Mouse (Mus musculus) T-helper 17 cell (primary cell): ENCODE data around the gene Ube2g2.

Experiments
- in situ Hi-C, 2 experiments: fragments of 300-600 bp; cut with MboI, MseI; formaldehyde crosslinking; loops; 1 replicate in 1 of 2; 2 replicates in 1 of 2; pipeline ENCODE4 v1.15.1; 2025; ENCODE audit warnings: high pct_unique_total_duplicates in 2 of 2

Ube2g2 gene

DNA sequence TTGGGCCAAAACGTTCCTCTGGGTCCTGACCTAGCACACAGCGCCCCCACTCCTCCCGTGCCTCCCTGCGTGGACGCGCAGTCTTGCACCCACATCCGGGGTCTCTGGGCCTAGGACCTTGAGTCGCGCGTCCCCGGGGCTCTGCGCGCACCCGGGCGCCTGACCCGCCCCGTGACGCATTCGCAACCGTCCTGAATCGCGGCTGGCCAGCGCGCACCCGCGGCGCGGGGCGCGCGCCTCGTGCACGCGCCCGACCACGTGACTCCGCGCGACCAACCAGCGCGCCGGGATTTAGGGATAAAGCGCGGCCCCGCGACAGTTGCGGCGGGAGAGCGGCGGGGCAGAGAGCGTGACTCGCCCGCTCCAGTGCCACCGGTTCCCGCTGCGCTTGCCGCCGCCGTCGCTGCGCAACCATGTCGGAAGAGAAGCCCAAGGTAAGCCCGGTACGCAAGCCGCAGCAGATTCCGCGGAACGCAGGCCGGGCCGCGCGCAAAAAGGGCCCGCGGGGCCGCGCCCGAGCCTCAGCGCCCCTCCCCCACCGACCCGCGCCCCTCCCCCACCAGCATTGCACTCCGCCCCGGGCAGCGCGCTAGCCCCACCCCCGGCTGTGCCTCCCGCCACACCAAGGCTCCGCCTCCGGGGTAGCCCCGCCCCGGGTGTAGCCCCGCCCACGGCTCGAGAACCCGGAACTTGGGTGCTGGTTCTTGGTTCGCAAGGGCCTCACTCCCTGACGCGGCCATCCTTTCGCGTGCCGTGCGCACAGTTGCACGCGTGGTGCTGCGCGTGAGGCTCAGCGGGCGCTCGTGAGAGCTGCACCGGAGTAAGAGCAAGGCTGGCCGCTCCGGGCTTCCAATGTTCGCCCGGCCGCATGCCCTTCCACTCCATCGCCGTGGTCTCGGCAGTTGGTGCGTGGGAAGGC, 15.9 kb upstream of the Ube2g2 start, which contains the start of the genes Sumo3 and Gm49325:
Gene Sumo3, plus strand, starts transcription at position 190 of the 919 bp plus-strand sequence.
Gene Gm49325, plus strand, starts transcription at position 290 of the 919 bp plus-strand sequence.
- in situ Hi-C loops, result loop anchor here (5.0 to 10.0 kb wide), 2 partner anchors 89 to 559 kb away; partner anchors contain the start of genes Fam207a (in 2 of the 2) and D10Jhu81e (in 1 of the 2)

DNA sequence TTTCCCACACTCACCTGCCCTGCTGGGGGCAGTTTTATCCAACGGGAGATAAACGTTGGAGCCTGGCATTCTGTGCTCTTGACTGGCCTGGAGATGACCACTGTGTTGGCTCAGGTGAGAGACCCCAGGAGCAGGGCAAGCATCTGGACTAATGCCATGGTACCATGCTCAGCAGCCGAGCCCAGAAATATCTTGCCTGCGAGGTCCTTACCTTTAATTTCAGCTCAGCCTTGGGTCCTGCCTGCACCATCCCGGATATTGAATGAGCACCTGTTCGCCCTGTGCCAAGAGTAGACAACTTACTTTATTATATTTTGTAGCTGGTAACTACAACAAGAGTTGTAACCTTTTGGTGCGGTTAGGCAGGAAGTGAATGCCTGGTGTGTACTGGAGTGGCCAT, 15.2 kb upstream of the Ube2g2 start:
- in situ Hi-C loops, result loop anchor here (5.0 to 10.0 kb wide), 2 partner anchors 90 to 558 kb away; partner anchors contain the start of genes Fam207a (in 2 of the 2) and D10Jhu81e (in 1 of the 2)

DNA sequence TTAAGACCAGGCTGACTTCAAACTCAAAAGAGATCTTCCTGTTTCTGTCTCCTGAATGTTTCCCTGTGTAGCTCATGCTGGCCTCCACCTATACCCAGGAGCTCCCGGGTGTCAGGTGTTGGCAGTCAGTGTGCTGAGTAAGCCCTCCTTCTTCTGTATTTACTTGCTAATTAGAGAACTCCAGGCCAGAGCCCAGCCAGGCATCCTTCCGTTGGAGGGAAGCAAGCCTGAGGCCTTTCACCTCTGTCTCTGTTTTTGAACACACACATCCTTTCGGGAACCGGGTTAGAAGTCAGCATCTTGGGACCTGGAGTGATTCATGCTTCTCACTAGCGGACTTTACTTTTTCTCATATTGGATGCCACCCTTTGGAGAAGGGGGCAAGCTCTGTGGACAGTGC, 14.6 kb upstream of the Ube2g2 start:
- in situ Hi-C loops, result loop anchor here (5.0 to 10.0 kb wide), 2 partner anchors 90 to 557 kb away; partner anchors contain the start of genes Fam207a (in 2 of the 2) and D10Jhu81e (in 1 of the 2)

DNA sequence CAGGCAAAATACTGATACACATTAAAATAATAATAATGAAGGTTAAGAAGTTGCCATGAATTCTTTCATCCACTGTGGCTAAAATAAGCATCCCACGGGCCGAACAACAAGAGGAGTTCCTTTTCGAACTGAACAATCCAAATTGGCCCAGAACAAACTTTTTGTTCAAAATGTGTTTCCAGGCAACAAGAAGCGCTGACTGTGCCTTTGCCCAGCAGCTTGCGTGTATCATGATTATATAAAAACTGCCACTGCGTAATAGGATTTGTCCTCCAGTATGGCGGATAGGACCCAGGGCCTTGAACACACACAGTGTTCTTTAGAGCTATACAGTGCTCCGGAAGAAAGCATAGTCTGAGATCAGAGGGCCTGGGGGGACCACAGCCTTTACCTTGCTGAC, 13.5 kb upstream of the Ube2g2 start:
- in situ Hi-C loops, result loop anchor here (5.0 to 10.0 kb wide), 2 partner anchors 91 to 556 kb away; partner anchors contain the start of genes Fam207a (in 2 of the 2) and D10Jhu81e (in 1 of the 2)

DNA sequence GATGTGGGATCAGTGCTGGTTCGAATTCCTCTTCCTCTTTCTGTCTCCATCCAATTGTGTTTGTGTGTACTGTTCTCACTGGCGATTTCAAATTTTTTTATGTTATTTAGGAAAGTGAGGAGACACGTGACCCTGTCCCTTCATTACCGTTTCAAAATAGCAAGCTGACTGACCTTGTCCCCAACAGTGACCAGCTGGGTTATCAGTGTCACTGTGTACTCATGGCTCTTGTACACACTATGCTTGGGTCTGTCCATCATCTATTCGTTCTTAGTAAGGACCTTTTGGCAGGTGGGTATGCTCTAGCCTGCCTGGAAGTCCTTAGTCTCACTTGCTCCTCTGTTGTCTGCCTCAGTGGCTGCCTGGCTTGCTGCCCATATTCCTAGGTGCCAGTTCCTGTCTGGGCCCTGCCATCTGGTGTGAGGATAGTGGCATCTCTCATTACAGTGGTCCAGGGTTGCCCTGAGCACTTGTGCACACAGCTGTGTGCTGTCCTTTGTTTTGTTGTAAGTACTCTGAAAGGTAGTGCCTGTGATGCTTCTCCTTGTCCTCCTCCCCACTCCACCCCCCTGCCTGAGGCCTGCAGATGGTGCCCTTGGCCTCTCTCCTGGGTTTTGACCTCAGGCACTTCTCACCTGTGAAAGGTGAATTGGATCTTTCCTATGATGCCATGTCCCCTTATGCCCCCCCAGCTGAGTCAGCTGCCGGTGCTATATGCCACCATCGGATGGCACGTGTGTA, 11.7 kb upstream of the Ube2g2 start:
- in situ Hi-C loops, result no loop called here

DNA sequence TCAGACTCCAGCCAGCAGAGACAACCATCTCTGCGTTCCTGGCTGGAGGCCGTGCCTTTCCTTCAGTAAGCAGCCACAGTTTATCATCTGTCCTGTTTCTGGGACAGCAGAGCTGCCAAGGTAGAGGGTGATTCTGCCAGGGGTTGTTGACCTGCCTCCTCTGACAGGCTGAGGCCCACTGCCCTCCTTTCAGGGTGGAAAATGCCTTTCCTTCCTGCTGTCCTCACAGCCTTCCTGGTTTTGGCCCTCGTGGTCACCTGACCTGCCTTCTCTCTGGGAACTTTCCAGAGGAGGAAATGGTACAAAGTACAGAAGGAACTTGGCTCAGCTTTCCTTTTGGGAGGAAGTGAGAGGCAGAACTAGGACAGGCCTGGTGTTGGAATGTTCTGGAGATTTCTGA, 8.7 kb upstream of the Ube2g2 start:
- in situ Hi-C loops, result no loop called here

DNA sequence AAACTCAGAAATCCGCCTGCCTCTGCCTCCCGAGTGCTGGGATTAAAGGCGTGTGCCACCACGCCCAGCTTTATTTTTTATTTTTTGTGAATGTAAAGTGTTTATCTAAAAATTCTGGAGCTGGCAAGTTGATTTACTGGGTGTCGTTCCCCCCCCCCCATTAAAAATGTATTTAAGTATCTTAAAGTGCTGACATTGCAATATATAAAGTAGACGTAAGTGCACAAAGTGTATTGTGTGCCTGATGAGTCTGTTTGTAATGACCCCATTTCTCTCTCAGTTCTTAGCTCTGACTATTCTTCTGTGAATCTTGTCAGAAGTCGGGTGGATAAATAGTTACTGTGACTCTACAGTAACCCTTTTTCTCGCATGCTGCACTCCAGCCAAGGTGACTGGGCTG, 6.4 kb upstream of the Ube2g2 start:
- in situ Hi-C loops, result no loop called here

DNA sequence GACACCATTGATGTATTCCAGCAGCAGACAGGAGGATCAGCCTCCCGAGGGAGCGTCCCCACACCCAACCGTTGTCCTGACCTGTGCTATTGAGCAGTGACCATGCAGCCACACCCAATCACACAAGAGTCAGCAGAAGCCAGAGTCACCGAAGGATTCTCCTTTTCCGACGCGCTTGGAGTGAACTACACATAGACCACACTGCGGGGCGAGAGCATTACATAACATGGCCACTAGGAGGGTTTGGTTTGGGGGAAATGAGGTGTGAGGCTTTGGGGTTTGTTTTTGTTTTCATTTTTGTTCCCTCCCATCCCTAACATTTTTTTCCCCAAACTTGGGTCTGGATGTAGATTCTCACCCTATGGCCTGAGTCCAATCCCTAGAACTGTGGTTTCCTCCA, 5.9 kb upstream of the Ube2g2 start:
- in situ Hi-C loops, result no loop called here

DNA sequence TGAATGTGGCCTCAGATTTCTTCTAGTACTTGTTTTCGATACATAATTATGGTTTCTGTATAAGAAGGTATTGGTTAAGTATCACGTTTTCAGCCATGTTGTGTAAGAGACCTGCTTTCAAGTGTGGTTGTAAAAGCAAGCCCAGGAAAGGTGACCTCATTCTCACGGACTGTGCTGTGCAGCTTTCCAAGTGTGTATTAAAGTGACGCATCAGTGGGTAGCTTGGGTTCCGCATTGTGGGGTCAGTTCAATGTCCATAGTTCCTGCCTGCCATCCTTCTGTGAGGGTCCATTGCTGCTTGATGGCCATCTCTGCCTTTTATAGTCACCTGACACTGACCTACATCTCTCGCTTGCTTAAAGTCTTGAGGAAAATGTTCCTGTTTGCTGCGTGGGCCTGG, 5.1 kb upstream of the Ube2g2 start:
- in situ Hi-C loops, result no loop called here

DNA sequence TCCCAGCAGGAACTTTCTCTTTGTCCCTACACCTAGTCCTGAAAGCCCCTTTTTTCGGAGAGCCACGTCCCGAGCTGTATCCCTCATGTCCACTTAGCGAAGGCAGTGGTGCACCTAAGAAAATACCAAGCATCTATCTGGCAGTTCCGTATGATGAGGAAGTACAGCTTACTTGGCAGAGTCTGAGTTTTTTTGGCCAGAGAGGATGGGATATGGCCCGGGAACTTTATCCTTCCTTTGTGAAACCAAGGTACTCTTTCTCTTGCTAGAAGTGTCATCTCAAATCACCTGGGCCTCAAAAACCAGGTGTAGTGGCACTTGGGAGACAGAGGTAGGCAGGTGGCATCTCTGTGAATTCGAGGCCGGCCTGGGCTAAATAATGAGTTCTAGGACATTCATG, 529 bp upstream of the Ube2g2 start:
- in situ Hi-C loops, result loop anchor here in 1 of 2 experiments (10.0 kb wide), 1 partner anchor 953 kb away; the partner anchor contains the start of gene Ilvbl

DNA sequence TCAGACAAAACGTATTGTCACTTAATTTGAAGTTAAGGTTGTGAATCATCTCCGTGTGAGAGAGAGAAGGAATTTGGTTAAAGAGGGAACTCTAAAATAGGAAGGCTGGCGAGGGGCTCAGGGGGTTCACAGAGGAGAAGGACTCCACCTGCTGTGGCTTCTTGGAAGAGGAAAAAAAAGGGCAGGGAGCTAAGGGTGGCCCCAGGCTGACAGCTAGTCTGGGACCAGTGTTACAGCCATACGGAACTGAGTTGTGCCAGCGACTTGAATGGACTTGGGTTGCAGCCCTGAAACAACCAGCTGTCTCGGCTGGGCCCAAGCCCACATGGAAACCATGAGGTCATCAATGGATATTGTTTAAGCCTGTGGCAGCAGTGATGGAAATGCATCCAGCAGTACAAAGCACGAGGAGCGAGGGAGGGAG, 1.0 kb downstream of the Ube2g2 start:
- in situ Hi-C loops, result loop anchor here in 1 of 2 experiments (10.0 kb wide), 1 partner anchor 952 kb away; the partner anchor contains the start of gene Ilvbl

DNA sequence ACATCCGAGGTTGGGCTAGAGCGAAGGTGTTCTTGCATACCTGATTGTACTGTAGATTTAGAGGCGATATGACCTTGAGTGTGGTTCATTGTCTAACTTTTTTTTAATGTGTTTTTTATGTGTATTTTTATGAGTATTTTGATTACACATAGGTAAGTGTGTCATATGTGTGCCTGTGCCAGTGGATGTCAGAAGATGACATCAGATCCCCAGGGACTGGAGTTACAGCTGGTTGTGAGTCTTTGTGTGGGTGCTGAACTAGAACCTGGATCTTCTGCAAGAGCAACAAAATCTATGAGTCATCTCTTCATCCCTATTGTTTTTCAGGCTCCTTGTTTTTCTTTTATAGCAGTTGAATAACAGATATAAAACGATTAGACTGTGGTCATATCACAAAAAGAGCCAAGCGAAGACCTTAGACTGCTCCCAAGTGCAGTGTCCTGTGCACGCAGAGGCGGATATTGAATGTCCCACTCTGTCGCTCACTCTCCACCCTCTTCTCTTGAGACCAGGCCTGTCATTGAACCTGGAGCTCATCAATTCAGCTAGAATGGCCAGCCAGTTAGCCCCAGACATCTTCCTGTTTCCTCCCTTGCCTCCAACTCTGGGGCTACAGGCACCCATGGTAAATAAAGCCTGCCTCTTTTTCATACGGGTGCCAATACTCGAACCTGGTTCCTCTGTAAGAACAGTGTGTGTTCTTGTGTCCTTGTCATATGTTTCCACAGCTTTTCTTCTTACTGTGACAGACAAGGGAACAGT, 1.7 kb downstream of the Ube2g2 start:
- in situ Hi-C loops, result loop anchor here in 1 of 2 experiments (10.0 kb wide), 1 partner anchor 951 kb away; the partner anchor contains the start of gene Ilvbl

DNA sequence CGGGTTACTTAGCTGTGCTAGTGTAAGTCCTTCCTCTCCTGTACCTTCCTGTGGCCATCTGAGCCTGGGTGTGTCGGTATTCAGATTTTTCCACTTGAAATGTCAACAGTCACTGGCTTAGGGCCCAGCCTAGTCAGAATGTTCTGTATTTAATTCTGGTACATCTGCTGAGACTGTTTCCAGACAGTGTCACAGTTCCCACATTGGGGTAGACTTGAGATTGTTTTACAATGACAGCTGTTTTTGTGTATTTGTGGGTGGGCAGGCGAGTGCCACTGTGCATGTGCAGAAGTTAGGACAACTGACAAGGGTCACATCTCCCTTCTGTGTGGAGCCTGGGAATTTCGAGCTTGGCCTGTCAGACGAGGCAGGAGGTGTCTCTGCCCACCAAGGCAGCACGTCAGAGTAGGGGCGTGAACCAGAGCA, 2.5 kb downstream of the Ube2g2 start:
- in situ Hi-C loops, result loop anchor here in 1 of 2 experiments (10.0 kb wide), 1 partner anchor 950 kb away; the partner anchor contains the start of gene Ilvbl

DNA sequence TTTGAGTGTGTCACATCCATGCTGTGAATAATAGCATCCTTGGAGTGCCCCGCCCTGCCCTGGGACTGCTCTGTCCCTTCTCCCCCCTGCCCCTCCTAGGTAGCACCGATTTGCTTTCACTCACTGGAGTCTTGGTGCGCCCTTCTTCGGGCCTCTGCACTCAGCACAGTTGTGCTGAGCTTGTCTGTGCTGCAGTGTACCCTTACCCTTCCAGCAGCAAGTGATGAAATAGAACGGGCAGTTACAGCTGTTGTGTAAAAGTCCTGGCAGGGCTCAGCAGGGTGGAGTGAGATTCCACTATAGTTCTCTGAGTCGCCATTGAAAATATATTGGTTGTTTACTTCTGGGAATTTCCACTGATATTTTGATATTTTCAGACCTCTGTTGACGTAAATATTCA, 4.0 kb downstream of the Ube2g2 start:
- in situ Hi-C loops, result loop anchor here in 1 of 2 experiments (10.0 kb wide), 1 partner anchor 949 kb away; the partner anchor contains the start of gene Ilvbl

DNA sequence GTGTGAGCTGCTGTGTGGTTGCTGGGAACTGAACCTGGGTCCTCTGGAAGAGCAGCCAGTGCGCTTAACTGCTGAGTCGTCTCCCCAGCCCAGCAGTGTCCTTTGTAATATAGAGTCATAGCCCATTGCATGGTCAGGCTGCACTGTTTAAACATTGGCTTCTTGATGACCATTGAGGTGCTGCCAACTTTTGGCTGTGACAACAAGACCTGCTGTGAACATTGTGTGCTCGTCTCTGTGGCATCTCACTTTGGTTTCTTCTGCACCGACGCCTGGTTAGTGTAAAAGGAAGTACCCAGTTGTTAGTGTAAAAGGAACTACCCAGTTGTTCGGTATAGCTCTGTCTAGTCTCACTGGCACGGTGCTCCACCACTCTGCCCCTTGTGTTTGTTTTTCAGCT, 4.5 kb downstream of the Ube2g2 start:
- in situ Hi-C loops, result loop anchor here in 1 of 2 experiments (10.0 kb wide), 1 partner anchor 948 kb away; the partner anchor contains the start of gene Ilvbl

DNA sequence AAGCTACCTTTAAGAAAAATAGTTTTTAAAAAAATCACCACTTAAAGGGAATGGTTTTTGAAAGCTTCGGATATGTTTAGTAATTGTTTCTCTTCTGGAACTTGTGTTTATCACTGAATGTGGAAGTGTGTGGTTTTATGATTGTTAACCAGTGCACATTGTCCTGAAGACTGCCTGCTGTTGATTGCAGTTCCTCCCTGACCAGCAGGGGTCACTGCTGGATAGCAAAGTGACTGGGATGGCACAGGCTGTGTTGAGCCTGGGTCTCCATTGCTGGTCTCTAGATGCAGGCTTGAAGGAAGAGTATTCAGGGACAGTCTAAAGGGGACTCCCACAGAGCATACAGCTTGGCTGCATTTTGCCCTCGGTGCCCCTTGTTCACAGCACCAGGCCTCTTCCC, 5.4 kb downstream of the Ube2g2 start:
- in situ Hi-C loops, result loop anchor here in 1 of 2 experiments (10.0 kb wide), 1 partner anchor 947 kb away; the partner anchor contains the start of gene Ilvbl

DNA sequence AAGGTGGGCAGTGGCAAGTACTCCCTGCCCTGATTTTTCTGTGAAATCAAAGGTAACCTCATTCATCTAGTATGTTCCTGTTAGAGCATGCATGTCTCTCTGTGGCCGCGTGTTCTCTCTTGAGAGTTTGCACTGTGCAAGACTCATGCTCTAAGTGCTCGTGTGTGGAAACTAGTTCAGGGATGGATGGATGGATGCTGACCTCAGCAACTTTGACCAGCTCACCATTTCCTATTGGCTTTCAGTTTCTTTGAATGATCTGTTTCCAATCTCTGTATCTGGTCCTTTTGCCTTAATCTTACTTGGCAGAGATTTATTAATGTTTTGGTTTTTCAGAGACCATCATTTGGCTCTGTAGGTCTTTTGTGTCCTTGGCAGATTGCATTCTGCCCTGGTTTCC, 7.1 kb downstream of the Ube2g2 start:
- in situ Hi-C loops, result loop anchor here in 1 of 2 experiments (10.0 kb wide), 1 partner anchor 946 kb away; the partner anchor contains the start of gene Ilvbl

DNA sequence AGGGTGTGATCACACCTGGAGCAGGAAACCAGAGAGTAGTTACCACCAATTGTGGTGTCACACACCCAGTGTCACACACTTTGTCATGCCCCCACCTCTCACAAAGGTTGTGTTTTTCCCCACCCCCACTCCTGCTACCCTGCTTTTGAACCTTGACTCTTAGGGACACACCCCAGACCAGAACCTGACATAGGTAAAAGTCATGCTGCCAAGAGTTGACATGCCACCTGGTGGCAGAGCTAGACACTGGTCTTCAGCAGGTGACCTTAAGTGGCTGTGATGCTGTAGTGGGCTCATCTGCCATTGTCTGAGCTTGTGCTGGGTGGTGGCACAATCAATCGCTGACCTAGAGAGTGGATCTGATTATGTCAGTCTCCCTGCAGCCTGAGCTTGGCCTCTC, 7.9 kb downstream of the Ube2g2 start:
- in situ Hi-C loops, result loop anchor here (10.0 kb wide), 2 partner anchors 585 to 945 kb away; partner anchors contain the start of gene Ilvbl (in 1 of the 2)

DNA sequence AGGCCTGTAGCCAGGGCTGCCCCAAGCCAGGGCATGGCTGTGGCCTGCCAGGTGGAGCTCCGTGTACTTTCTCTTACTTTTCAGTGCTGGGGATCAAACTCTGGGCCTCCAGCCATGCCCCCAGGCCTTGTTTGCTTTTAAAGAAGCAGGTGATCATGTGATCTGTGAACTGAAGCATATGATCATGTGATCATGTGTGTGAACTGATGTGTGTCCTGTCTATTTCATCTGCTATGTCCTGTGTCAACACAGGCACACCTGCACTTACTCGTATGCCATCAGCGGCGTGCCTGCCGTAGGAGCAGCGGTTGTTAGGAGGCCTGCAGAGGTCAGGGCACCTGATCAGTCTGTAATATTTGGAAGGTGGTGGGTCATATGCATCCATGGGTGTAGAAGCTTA, 11.9 kb downstream of the Ube2g2 start:
- in situ Hi-C loops, result loop anchor here in 1 of 2 experiments (10.0 kb wide), 1 partner anchor 589 kb away; no protein-coding TSS in a partner anchor
